Mouse (Mus musculus) C2C12 (cell line): ENCODE results near the gene Tnfsfm13. TPM values are rescaled to one million over a fixed set of nuclear protein-coding genes. Genes with fewer than 3 reads are reported as not detected.

Experiments
- H3K27me3 ChIP-seq: one replicate; pipeline ENCODE4 v1.6.1; 2011; ENCODE audit not compliant: control insufficient read depth, insufficient read depth, insufficient read length
- H3K36me3 ChIP-seq: one replicate; pipeline ENCODE4 v1.6.1; 2011; ENCODE audit not compliant: control insufficient read depth, insufficient read depth
- H3K4me3 ChIP-seq: one replicate; pipeline ENCODE4 v1.5.1; 2011; ENCODE audit warnings: mild to moderate bottlenecking, control low read depth; ENCODE audit not compliant: poor library complexity, insufficient read depth, severe bottlenecking
- H3K79me2 ChIP-seq: one replicate; pipeline ENCODE4 v1.6.1; 2011; ENCODE audit not compliant: control insufficient read depth, insufficient read depth
- H3K79me3 ChIP-seq: one replicate; pipeline ENCODE4 v1.6.1; 2011; ENCODE audit warnings: low read depth, control low read depth
- H3ac ChIP-seq: one replicate; pipeline ENCODE3; 2011; ENCODE audit warnings: low read depth; ENCODE audit not compliant: control insufficient read depth, insufficient read length
- CEBPB ChIP-seq: IDR thresholded peaks from one replicate; pipeline ENCODE4 v1.6.1; 2011; ENCODE audit warnings: low read depth, mild to moderate bottlenecking, control low read depth, moderate library complexity
- CTCF ChIP-seq: IDR thresholded peaks from one replicate; pipeline ENCODE4 v1.5.1; 2011; ENCODE audit not compliant: control insufficient read depth, insufficient read depth, insufficient read length
- FOSL1 ChIP-seq: IDR thresholded peaks from one replicate; pipeline ENCODE4 v1.8.0; 2011; ENCODE audit warnings: mild to moderate bottlenecking, low read length; ENCODE audit not compliant: poor library complexity, insufficient read depth, severe bottlenecking
- MAX ChIP-seq: IDR thresholded peaks from one replicate; pipeline ENCODE4 v1.6.1; 2011; ENCODE audit warnings: mild to moderate bottlenecking, control low read depth
- MYOD1 ChIP-seq: IDR thresholded peaks from one replicate; pipeline ENCODE4 v1.6.1; 2011; ENCODE audit warnings: low read depth; ENCODE audit not compliant: control insufficient read depth, insufficient read length
- MYOG ChIP-seq: IDR thresholded peaks from one replicate; pipeline ENCODE4 v1.6.1; 2011; ENCODE audit not compliant: control insufficient read depth, insufficient read length; ENCODE audit errors: extremely low read depth
- USF1 ChIP-seq: IDR thresholded peaks from one replicate; pipeline ENCODE4 v1.6.1; 2011; ENCODE audit warnings: low read depth, mild to moderate bottlenecking, control low read depth, moderate library complexity
- polyA plus RNA-seq: library from polyadenylated mRNA; unstranded; fragments of >200 nt; fragmentation: generic; extraction: Trizol; gene quantifications from one replicate; pipeline ENCODE4 v1.2.1, GENCODE M21; 2012; ENCODE audit warnings: missing spikeins

The Tnfsfm13 gene
- polyA plus RNA-seq, 1 experiment = 1.5 TPM

GRCm38 (mm10) chr11:69712954-69713672 lies 17.2 kb upstream of the Tnfsfm13 start:
- H3ac ChIP-seq = no peak overlapping the region
- no peak for TF ChIP-seq MYOD1
- no peaks in the 10 kb centered on the region for H3K36me3 ChIP-seq
- H3K79me2 ChIP-seq = no peaks in the 10 kb centered on the region
- H3K27me3 ChIP-seq = no peaks in the 10 kb centered on the region
- H3K4me3 ChIP-seq = no peak overlapping the region
- no peaks in the 10 kb centered on the region for H3K79me3 ChIP-seq

- Histone ChIP-seq H3K79me2 (no peaks in the 10 kb centered on the region), H3K79me3 (no peaks in the 10 kb centered on the region), H3ac (no peak overlapping the region), H3K4me3 (no peak overlapping the region), H3K36me3 (no peaks in the 10 kb centered on the region), H3K27me3 (no peaks in the 10 kb centered on the region)
- no peak for TF ChIP-seq CTCF
- TF ChIP-seq MYOD1 = no peak
- no peak for TF ChIP-seq MYOG
- TF ChIP-seq USF1 = no peak
Observed at GRCm38 (mm10) chr11:69711082-69711481, 15.2 kb upstream of the Tnfsfm13 start.

- Histone ChIP-seq H3K27me3 (no peaks in the 10 kb centered on the region), H3K36me3 (no peaks in the 10 kb centered on the region), H3ac (no peak overlapping the region), H3K4me3 (no peak overlapping the region), H3K79me2 (no peaks in the 10 kb centered on the region), H3K79me3 (no peaks in the 10 kb centered on the region)
- TF ChIP-seq CEBPB (no peak), CTCF (no peak), USF1 (no peak), MAX (no peak), MYOG (no peak), FOSL1 (no peak), MYOD1 (no peak)
Observed at GRCm38 (mm10) chr11:69710470-69710869, 14.6 kb upstream of the Tnfsfm13 start.

GRCm38 (mm10) chr11:69709554-69710446 lies 13.9 kb upstream of the Tnfsfm13 start:
- Histone ChIP-seq H3K4me3 (no peak overlapping the region), H3K79me3 (no peaks in the 10 kb centered on the region), H3K36me3 (no peaks in the 10 kb centered on the region)

GRCm38 (mm10) chr11:69708614-69709265 lies 12.8 kb upstream of the Tnfsfm13 start:
- H3K79me3 ChIP-seq = no peaks in the 10 kb centered on the region
- H3K27me3 ChIP-seq = no peaks in the 10 kb centered on the region
- TF ChIP-seq CTCF = no peak
- H3ac ChIP-seq = no peak overlapping the region
- no peak overlapping the region for H3K4me3 ChIP-seq
- H3K79me2 ChIP-seq = no peaks in the 10 kb centered on the region
- H3K36me3 ChIP-seq = no peaks in the 10 kb centered on the region

More at GRCm38 (mm10) chr11:69709554-69710446, 13.9 kb upstream of the Tnfsfm13 start:
- Histone ChIP-seq H3K27me3 (no peaks in the 10 kb centered on the region), H3ac (no peak overlapping the region), H3K79me2 (no peaks in the 10 kb centered on the region)
- TF ChIP-seq MYOD1 (no peak), CEBPB (no peak), CTCF (no peak), FOSL1 (no peak), USF1 (no peak), MYOG (no peak), MAX (no peak)

GRCm38 (mm10) chr11:69707873-69708381 lies 12.0 kb upstream of the Tnfsfm13 start:
- Histone ChIP-seq H3K36me3 (no peaks in the 10 kb centered on the region), H3K4me3 (no peak overlapping the region), H3K79me3 (no peaks in the 10 kb centered on the region), H3K27me3 (no peaks in the 10 kb centered on the region), H3ac (no peak overlapping the region), H3K79me2 (no peaks in the 10 kb centered on the region)
- TF ChIP-seq FOSL1 (no peak), MAX (no peak), MYOG (no peak), USF1 (no peak), CEBPB (no peak), MYOD1 (no peak), CTCF (no peak)
